Mouse (Mus musculus): ENCODE measurements around the gene Nab2.

GRCm38 (mm10) chr10:127670185-127670584 is 1.8 kb upstream of the Nab2 start:
- TF ChIP-seq CTCF (IDR thresholded peaks at IDR 0.05; ENCODE audit: low read depth) (no peak), EP300 (IDR thresholded peaks at IDR 0.05; ENCODE audit: low read depth) (no peak)

Data from liver, embryonic 14.5 days (tissue).